Mouse (Mus musculus): ENCODE measurements around the gene Dusp10. TPM values are rescaled to one million over a fixed set of nuclear protein-coding genes. Genes with fewer than 3 reads are reported as not detected.

The Dusp10 gene
- total RNA-seq, 1 experiment from 2014 or later = 15.5 TPM

DNA sequence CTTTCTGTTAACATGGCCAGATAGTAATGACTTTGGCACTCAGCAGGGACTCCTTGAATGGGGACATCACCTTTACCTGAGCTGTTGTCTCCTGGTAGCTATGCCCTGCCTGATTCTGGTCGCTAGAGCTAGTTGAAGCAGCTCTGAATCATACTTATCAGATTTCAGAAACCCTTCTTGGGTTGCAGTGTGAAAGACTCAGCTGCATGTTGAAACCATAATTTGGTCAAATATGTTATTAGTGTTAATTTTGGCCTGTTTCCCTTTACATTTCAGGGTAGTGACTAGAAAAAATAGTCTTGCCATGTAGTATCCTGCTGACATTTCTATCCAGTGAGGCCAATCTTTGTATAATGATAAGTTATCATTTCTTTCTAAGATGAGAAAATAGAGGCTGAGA lies 38.2 kb downstream of the Dusp10 start:
- ATAC-seq (ENCODE audit: extremely low read depth, insufficient number of reproducible peaks, low FRiP score, poor library complexity, severe bottlenecking) = no peak

DNA sequence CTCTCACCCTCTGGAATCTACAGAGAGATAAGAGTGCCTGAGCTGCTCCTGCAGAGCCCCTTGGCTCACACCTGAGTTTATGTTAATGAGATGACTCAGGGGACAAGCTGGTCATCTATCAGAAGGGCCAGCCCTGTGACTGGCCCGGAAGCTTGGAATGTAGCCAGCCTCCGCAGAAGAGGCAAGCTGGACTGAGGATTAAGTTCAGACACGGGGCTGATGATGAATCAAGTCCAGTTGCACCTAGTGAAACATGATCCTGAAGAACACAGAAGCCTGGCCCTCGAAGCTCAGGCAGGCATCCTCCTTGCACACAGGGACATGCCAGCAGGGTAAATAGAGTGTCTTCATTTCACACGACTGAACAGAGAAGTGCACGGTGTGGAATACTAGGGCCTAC lies 38.7 kb downstream of the Dusp10 start:
- no peak for ATAC-seq (ENCODE audit: extremely low read depth, insufficient number of reproducible peaks, low FRiP score, poor library complexity, severe bottlenecking)

DNA sequence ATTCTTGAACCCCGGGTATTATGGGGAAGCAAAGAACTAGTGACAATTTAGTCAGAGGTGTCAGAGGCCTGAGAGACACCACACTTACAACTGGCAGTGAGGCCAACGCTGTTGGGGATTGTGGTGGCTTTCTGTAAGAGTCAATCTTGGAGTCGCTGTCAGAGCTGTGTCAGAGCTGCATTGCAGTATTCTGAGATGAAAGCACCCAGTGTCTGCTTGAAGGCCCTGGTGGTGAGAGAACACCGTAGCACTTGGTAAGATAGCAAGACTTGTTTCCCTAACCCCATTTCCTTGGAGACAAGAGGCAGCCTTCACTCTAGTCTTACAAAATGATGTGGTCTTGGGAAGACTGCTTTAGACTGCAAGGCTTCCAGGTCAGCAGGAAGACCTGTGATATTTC lies 39.2 kb downstream of the Dusp10 start:
- no peak for ATAC-seq (ENCODE audit: extremely low read depth, insufficient number of reproducible peaks, low FRiP score, poor library complexity, severe bottlenecking)

DNA sequence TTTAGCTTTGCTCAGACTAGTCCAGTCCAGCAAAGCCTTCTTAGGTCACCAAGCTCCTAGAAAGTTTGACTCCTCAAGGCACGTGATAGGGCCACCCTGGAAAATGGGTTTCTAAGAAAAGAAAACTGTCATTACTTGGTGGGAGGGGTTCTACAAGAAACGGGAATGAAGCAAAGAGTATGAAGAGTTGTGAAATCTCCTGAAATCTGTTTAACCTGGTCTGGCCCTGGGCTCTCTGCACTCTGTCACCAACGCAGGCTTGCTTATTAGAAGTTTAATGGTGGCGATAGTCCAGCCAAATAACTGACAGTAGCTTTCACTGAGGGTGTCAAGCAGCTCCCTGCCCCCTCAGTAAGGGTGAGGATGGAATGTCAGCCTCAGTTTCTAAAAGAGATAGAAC lies 40.0 kb downstream of the Dusp10 start:
- no peak for ATAC-seq (ENCODE audit: extremely low read depth, insufficient number of reproducible peaks, low FRiP score, poor library complexity, severe bottlenecking)

DNA sequence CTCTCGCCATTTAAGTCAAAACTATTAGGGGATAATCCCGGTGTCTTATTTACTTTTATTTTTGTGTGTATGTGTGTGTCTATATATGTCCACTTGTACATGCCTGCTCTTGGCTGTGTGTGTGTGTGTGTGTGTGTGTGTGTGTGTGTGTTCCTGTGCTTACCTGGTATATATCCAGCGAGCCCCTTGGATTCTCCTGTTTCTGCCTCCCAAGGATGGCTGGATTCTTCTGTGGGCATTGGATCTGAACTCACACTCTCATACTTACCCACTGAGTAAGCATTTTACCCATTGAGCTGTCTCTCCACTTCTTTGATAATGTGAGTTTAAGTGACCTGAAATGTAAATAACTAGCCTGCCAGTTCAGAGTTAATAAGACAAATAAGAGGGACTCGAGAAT lies 40.6 kb downstream of the Dusp10 start:
- no peak for ATAC-seq (ENCODE audit: extremely low read depth, insufficient number of reproducible peaks, low FRiP score, poor library complexity, severe bottlenecking)

DNA sequence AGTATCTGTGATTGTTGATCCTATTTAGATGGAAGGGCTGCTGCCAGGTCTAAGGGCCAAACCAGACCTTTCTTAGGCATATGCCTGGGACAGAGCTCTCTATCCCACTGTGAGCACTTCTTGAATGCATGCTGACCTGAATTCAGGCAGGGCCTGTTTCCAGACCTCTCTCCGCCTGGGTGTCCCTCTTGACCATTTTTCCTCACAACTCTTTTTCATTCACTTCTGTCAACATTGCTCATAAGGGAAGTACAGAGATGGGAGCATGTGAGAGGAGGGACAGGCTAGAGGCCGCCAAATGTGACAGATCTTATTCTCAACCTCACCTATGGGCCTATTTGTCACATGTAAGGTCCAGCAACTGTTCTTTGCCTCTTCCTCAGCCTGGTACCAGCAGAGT lies 41.1 kb downstream of the Dusp10 start:
- ATAC-seq (ENCODE audit: extremely low read depth, insufficient number of reproducible peaks, low FRiP score, poor library complexity, severe bottlenecking) = no peak

DNA sequence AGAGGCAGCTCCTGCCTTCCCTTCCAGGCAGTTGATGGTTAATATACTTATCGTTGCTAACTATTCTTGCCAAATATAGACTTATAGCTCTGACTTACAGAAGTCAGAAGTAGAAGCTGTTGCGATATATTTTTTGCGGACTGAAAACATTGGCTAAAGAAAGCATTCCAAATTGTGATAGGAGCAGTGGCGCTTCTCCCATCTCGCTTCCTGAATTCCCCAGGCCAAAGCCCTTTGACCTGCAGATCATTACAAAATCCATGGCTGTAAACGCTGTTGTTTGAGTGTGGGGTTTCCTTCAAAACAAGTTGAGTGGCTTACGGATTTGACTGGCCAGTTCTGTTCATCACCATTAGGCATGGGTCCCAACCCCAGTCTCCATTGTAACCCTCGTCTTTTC lies 45.1 kb downstream of the Dusp10 start:
- no peak for ATAC-seq (ENCODE audit: extremely low read depth, insufficient number of reproducible peaks, low FRiP score, poor library complexity, severe bottlenecking)

DNA sequence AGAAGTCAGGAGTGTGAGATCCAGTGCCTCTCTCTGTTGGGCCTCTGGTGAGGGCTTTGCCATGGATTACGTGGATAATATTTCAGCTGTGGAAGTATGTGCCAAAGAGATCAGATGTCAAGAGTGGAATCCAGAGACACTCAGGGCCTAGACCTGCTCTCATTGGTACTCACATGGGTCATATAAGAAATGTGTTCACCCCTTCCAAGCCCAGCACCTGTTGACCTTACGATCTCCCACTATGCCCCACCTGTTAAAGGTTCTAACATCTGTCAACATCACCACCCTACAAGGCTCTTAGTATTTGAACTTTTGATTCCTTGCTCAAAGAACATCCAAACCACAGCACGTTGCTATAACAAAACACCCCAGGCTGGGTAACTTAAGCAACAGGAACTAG lies 46.7 kb downstream of the Dusp10 start:
- no peak for ATAC-seq (ENCODE audit: extremely low read depth, insufficient number of reproducible peaks, low FRiP score, poor library complexity, severe bottlenecking)

DNA sequence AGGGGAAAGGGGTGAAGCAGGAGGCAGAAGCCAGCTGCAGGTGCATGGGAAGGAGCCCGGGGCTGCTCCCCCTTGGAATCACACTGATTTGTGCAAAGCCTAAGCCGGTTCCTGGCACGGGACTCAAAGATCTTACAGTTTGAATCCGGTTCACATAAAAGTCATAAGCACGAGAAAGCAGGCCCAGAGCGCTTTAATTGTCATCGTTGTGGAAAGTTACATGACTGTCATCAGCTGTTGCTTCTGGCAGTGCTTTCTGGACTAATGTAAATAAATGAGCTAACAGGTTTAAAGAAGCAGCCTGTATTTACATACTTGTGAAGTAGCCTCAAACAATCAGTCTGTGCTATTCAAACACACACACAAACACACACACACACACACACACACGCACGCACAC lies 47.3 kb downstream of the Dusp10 start:
- ATAC-seq (ENCODE audit: extremely low read depth, insufficient number of reproducible peaks, low FRiP score, poor library complexity, severe bottlenecking) = no peak

DNA sequence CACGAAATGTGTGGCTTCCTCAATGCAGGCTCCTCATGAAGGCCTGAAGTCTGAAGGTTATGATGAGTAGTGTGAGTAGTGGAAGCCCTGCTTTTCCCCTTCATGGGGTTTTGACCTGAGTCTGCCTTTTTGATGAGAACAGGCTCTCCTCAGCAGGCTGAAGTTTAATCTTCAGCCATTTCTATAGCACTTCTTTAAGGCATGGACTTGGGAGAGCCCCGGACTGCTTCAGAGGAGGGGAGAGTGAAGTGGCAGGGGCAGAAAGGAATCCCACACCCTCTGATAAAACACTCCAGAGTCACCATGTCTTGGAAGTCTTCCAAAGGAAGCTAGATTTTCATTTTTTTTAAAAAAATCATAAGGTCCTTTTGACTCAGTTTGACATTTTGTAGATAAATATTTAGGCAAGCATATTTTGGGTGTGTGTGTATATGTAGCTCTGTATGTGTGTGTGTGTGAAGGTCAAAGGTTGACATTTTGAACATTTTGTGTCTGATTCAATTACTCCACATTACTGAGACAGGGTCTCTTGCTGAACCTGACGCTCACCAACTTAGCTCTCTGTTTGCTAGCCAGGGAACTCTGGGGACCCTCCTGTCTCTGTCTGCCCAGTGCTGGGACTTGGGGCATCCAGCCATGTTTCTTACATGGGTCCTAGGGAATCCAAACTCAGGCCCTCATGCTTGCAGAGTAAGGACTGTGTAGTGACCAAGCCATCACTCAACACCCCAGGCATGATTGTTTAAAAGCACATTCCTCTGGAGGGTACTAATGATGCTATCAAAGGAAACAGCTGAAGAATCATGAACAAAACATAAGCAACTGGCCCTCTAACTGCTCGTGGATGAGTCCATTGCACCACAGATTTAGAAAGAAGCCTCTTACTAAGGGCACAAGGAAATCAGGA lies 48.0 kb downstream of the Dusp10 start:
- no peak for ATAC-seq (ENCODE audit: extremely low read depth, insufficient number of reproducible peaks, low FRiP score, poor library complexity, severe bottlenecking)

DNA sequence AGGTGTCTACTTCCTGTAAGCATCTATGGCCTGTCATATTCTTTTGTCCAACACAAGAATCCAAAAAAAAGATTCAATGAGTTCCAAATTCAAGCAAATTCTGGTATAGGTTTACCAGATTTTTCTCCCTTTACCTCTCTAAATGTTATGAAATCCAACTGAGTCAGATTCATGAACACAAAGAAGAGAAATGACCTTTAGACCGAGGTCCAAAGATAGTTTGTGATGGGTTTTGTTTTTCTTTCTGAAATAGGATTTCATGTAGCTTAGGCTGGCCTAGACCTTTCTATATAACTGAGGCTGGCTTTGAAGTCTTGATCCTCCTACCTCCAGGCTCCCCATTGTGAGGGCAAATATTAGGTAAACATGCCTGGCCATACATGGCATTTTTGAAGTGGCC lies 48.8 kb downstream of the Dusp10 start:
- no peak for ATAC-seq (ENCODE audit: extremely low read depth, insufficient number of reproducible peaks, low FRiP score, poor library complexity, severe bottlenecking)

DNA sequence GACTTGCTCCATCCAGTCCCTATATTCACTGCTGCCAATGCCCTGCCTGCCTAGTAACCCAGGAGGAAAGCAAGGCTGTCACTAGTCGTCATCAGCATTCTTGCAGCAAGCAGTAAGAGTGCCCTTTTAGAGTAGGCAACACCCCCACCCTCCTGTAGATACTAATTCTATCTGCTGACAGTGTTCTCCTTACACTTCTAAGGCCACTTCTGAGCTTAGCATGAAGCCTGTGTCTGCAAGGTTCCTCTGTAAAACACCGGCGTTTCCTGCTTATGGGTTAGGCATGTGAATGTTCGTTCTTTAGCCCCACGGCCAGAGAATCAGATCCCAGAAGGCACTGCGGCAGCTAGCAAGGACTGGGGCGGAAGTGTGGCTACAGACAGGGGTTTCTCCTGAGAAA lies 51.2 kb downstream of the Dusp10 start:
- ATAC-seq (ENCODE audit: extremely low read depth, insufficient number of reproducible peaks, low FRiP score, poor library complexity, severe bottlenecking) = no peak

DNA sequence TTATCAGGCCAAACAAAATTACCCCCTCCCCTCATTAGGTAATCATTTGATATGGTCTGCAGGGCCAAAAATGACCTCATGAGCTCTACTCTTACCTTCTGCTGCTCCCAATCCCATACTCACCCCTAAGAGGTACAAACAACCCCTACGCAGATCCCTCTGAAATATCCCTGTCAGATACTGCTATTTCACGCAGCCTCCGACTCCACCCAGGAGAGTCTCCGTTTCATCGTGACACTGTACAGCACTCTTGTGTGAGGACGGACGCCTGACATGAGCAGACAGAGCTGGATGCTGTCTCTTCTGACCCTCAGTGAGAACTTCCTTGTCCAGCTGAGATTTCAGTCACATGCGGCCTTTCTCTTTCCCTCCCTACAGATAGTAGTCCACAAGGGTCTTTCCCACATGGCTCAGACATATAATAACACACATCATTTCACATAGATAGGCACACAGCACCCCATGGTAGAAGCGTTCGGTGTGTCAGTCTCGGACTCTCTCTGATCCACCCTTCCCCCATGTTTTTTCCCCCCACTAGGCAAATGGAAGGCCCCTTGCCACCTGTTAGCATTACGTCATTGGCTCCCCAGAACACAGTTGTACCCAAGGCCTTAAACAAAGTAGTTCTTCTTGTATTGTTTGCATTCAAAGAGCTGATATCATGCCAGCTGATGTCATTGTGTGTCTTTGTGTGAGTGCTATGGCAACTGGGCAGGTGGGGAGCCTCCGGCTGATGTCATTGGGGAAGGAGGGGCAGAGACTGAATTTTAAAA lies 52.7 kb downstream of the Dusp10 start:
- no peak for ATAC-seq (ENCODE audit: extremely low read depth, insufficient number of reproducible peaks, low FRiP score, poor library complexity, severe bottlenecking)

DNA sequence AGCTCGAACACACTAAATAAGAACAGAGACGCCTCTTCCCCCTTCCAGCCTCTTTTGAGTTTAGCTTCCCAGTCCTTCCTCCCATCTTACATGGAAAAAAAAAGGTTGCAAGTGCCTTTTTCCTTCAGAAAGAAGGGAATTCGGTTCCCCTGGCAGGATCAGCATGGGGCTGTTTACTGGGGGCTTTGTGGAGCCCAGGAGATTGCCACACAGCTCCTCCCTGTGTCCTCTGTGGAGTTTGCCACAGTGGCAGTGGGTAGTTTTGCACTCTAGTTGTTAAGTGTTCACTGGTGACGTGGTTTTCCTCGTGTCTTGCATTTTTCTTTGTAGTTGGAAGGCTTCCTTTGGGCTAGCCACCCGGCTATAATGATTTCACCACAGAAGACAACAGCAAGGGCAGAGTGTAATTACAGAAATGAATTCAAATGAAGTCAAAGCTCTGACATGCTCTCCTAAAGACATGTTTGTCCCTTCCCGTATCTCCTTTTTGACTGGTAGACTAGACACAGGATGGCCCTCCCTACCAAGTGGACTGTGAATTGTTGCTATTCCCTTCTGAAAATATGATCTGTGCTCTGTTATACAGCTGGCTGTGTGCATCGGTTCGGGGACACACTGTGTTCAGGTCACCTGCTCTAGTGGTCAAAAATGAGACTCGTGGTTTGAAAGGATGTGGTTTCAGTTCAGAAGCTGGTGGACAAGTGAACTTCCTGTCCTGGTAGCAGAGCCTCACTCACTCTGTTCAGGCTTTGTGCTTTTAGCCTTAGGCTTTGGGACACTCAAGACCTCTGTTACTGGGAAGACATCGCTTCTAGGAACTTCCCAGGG lies 53.6 kb downstream of the Dusp10 start:
- ATAC-seq (ENCODE audit: extremely low read depth, insufficient number of reproducible peaks, low FRiP score, poor library complexity, severe bottlenecking) = no peak

DNA sequence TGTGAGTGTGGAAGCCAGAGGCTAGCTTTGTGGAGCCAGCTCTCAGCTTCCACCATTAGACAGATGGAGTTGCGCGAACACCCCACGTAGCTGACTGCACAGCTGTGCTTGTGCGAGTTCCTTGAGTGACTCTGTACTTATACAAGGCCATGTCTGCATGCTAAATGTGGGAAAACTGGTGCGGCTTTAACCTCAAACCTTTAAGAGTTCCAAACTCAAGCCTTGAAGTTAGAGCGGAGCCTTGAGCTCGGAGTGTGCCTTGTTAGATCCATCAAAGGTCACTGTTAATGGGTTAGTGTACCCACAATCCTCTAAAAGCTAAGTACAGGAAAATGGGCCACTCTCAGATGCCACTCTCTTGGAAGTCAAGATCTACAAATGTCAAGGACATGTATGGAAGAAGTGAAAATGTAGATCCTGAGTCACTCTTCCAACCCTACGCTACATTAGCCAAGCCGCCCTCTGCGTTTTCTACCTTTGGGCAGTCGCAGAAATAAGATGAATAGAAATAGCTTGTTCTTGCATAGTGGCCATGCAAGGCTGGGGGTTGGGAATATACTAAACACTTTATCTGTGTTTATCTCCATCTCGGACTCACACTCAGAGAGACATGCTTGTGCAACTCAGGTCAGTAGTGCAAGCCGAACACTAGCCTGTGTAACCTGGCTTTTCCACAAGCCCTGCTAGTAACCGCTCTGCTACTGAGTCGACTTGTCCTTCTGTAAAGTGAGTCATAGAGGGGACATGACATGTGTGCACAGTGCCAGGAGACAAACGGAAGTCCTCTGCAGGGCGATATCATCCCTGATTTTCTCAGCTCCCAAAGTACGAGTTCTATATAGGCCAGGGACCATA lies 54.8 kb downstream of the Dusp10 start:
- ATAC-seq (ENCODE audit: extremely low read depth, insufficient number of reproducible peaks, low FRiP score, poor library complexity, severe bottlenecking) = no peak

DNA sequence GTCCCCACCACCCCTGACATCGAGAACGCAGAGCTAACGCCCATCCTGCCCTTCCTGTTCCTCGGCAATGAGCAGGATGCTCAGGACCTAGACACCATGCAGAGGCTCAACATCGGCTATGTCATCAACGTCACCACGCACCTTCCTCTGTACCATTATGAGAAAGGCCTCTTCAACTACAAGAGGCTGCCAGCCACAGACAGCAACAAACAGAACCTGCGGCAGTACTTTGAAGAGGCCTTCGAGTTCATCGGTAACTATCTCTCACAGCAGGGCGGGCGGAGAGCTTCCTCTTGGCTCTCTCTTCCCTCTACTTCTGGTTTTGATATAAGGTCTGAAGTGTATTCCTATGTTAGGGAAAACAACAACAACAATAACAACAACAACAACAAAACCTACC lies 55.9 kb downstream of the Dusp10 start:
- ATAC-seq (ENCODE audit: extremely low read depth, insufficient number of reproducible peaks, low FRiP score, poor library complexity, severe bottlenecking) = no peak

DNA sequence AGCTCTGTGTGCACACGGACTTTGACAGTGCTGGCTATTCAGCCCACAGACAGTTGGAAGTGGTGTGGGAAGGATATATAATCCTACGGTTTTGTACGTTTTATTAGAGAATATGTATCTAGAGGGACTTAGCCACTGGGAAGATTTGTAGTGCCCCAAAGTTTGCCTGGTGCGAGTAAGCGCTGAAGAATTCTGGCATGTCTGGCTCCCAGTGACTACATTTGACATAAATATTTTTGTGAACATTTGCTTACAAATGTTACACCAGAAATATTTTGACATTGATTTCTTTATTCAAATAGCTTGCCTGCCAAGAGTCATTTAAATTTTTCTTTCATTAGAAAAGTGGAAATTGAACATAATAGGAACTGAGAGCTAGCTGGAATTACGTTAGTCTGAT lies 63.0 kb downstream of the Dusp10 start:
- no peak for ATAC-seq (ENCODE audit: extremely low read depth, insufficient number of reproducible peaks, low FRiP score, poor library complexity, severe bottlenecking)

DNA sequence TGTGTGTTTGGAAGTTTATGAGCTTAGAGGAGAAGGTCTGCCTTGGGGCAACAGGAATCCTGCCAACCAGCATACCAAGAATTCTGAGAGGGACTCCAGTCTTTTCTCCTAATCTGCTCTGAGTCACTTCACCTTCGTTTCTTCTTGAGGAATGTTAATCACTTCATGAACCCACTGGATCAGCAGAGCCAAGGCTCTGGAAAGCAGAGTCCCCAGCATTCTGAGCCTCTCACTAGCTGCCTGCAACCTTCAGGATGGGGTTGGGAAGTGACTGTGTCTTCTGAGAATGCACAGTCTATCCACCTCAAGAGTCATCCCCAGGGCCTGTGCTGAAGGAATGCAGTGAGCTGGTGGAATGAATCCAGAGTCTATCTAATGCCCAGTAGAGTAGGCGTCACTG lies 63.7 kb downstream of the Dusp10 start:
- ATAC-seq (ENCODE audit: extremely low read depth, insufficient number of reproducible peaks, low FRiP score, poor library complexity, severe bottlenecking) = no peak

DNA sequence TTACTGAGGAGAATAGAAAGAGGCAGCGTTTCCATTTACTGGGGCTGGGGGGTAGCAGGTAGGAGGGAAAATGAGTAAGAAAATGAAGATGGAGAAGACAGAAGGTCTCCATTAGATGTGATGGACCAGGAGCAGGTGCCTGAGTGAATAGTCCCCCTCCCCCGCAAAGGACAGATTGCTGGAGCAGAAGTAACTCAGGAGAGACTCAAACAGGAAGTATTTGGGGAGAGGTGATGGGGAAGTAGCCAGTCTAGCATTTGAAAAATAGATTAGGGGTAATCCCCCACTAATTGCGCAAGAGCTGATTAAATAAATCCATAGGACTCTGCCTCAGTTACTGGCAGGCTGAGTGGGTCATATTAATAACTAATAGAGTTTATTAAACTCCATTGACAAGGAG lies 66.2 kb downstream of the Dusp10 start:
- peak; percentile 41; the same call in 1 of the 2 replicates for ATAC-seq (ENCODE audit: extremely low read depth, insufficient number of reproducible peaks, low FRiP score, poor library complexity, severe bottlenecking)

All from neutrophil, adult 5-6 weeks (primary cell).